Mouse (Mus musculus) cerebellum, adult 11-12 months (tissue): ENCODE data around the gene 9230112D13Rik.

Experiments used
- DNase-seq: peaks from one replicate; pipeline ENCODE4 v3.0.0; 2022

9230112D13Rik gene

DNA sequence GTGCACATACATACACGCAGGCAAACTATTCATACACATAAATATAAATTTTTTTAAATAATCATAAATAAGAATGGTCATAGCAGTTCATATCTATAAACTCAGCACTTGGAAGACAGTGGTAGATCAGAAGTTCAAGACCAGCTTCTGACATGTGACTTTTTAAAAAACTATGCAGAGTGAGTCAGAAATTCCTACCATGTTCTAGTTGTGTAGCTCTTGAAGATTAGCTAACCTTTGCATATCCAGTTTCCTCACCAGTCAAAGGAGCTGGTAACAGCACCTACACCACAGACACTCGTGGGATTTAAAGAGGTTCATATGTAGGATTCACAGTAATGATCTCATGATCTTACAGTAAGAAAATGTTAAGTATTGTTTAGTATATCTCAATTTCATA is 29.9 kb downstream of the 9230112D13Rik start:
- no peak for DNase-seq

- no peak for DNase-seq
These were observed 31.6 kb downstream of the 9230112D13Rik start for GRCm38 (mm10) chr14:34490965-34491364.

GRCm38 (mm10) chr14:34489928-34490327 is 32.7 kb downstream of the 9230112D13Rik start:
- no peak for DNase-seq

- DNase-seq: no peak
These were observed 36.4 kb downstream of the 9230112D13Rik start for GRCm38 (mm10) chr14:34486169-34486568.

GRCm38 (mm10) chr14:34483469-34484341 is 38.9 kb downstream of the 9230112D13Rik start:
- no peak for DNase-seq

- no peak for DNase-seq
These were observed 51.0 kb downstream of the 9230112D13Rik start for GRCm38 (mm10) chr14:34471591-34471990.

GRCm38 (mm10) chr14:34466291-34466690 is 56.3 kb downstream of the 9230112D13Rik start:
- no peak for DNase-seq
